Mouse (Mus musculus) layer of hippocampus, postnatal 36 days (tissue): ENCODE data around the gene Ggt5. TPM values are rescaled to one million over a fixed set of nuclear protein-coding genes. Genes with fewer than 3 reads are reported as not detected.

Experiments
- DNase-seq, 2 experiments: peaks; one replicate each; pipeline ENCODE4 v3.0.0; 2022
- total RNA-seq, 2 experiments: library from RNA; stranded (reverse); gene quantifications; 2 replicates each; pipeline ENCODE4 v1.2.3; 2021

The Ggt5 gene
- total RNA-seq, 2 experiments from 2014 or later: 2.2 to 3.2 TPM

DNA sequence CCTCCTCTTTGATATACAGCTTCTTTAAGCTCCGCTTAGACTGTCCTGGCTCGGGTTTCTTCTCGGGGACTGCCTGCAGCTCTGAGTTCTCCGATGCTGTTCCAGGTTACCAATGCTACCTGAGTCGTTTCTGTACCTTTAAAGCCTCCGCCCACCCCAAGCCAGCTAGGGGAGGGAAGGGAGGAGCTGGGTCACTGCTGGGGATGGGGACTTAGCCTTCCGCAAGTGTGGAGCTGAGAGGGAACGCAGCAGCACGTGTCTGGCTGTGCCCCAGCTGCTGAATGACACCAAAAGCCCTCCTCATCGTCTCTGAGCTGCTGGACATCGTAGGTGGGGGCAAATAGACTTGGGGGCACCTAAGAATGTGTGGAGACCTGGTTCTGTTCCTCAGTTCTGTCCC lies 20.7 kb upstream of the Ggt5 start:
- no peak for DNase-seq

DNA sequence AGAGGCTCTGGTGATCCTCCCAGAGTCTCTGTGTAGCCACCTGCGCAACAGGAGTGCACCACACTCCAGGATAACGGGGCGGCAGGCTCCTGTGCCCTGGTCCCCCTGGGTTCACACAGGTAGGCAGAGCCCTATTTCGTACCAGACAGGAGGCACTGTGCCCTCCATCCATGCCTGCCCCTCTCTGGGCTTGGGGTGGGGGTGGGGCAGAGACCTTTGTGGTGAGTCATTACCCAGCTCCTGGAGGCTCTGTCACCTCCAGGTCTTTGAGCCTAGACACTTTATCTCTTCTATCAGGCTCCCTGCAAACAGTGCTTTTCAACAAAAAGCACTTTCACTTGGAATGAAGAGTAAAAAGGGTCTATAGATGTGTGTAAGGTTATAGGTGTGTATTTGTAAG lies 20.3 kb upstream of the Ggt5 start:
- no peak for DNase-seq

DNA sequence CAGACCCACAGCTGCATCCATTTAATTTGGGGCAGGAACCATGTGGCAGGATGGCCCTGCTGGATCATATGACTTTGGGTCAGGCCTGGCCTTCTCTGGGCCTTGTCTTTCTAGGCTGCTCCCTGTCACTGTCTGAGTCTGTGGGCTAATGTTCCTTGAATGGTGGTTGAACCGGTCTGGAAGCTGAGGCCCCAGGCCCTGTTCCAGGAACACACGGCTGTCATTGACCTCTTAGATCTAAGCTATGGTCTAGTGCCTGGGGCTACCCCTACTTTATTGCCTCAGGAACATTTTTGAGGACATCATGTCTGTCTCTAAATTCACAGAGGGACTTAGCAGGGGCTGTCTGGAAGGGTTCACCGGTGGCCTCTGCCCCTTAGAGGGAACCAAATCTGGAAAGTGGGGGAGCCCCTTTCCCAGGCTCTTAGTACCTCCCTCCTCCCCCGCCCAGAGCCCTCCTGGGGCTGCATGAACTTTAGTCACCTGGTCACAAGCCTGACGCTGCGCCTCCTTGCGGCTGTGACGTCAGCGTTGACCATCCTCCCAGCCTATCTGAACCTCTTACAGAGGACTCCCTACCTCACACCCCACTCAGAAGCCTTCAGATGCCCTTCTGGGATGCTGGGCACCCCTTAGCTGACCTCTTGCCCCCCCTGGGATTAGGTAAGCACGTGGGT lies 18.0 kb upstream of the Ggt5 start:
- no peak for DNase-seq

DNA sequence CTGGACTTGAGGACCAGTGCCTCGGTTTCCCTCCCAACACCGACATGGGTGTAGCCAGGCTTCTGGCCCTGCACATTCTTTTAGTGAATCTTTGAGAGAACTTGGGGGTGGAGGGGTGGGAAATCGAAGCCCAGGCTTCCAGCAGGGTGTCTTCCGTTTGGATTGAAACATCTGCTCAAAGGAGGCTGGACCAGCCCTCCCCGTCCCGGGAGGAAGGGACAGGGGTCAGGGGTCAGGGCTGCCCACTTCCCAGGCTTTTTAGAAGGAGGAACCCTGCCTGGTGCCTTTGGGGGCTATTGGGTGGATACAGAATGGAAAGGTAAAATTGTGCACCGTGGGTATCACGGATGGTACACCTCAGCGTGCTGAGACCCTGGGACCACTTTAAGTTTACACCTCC lies 17.2 kb upstream of the Ggt5 start:
- no peak for DNase-seq

DNA sequence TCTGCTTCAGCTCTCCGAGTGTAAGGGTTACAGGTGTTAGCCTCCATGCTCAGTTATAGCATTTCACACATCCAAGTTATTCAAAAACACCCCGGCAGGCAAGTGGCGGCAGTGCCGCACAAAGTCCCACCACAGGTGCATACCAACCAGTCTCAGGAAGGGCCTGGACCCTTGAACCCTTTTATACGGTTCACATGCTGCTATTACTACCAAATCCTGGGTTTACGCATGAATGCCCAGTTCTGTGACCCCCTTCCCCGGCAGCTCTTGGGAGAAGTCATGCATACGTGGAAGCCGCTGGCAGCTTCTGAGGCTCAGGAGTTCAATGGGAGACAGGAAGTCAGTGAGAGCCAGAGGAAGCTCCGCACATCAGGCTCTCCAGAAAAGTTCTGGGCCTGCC lies 16.0 kb upstream of the Ggt5 start:
- no peak for DNase-seq

DNA sequence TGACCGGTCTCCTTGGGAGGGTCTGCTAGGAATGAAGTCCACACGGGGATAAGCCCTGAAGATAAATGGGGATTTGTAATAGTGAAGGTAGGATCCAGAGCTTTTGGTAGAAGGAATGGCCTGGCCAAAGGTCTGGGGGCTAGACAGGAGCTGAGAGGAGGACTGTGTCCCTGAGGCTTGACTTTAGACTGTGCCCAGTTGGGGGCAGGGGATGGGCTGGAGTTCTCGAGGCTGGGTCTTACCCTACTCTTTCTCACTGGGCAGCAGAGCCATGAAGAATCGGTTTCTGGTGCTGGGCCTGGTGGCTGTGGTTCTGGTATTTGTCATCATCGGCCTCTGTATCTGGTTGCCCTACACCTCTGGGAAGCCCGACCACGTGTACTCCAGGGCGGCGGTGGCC lies 15.2 kb upstream of the Ggt5 start:
- DNase-seq: no peak

DNA sequence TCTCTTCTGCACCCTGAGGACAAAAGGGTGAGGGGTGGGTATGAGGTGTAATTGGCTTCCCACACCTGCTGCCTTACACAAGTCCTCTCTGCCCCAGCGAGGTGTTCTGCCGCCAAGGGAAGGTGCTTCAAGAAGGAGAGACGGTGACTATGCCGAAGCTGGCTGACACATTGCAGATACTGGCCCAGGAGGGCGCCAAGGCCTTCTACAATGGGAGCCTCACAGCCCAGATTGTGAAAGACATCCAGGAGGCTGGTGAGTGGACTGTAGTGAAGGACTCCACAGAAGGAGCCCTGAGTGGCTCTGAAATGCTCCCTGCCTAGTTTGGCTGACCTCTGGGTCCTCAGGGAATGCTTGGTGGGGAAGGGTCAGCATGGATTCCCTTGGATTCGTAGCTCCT lies 10.0 kb upstream of the Ggt5 start:
- no peak for DNase-seq

DNA sequence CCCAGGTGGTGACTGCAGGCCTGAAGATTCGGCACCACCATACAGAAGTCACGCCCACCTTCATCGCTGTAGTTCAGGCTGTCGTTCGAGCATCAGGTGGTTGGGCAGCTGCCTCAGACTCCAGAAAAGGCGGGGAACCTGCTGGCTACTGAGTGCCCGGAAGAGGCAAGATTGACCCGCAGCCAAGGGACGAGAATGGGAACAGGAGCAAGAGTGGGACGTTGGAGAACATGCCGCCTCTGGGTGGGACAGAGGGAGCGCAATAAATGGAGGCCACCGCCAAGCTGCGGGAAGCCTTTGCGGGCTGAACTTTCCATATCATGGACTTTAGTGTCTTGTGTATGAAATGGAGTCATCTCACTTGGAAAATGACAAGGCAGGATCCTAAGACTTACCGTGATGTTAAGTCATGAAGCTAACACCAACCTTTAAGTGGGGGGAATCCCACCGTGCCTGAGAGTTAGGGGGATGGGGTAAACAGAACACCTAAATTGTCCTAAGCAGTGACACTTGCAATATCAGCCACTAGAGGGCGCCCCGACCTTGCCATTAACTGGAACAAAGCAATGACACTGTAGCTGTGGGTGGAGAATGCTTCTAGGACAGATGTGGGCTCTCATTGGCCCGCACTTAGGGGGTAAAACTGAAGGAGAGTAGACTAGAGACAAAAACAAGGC lies 3.1 kb upstream of the Ggt5 start:
- peak; percentile 84 to 85 for DNase-seq

DNA sequence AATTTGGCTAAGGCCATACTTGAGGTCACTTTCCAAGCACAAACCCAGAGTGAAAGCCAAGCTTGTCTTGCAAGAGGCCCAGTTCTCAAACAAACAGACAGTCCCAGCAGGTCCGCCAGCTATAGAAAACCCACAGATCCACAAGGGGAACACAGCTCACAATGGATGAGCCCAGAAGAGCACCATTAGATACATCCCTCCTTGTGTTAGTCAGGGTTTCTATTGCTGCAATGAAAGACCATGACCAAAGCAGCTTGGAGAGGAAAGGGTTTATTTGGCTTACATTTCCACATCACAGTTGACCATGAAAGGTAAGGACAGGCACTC lies 2.6 kb upstream of the Ggt5 start:
- no peak for DNase-seq

DNA sequence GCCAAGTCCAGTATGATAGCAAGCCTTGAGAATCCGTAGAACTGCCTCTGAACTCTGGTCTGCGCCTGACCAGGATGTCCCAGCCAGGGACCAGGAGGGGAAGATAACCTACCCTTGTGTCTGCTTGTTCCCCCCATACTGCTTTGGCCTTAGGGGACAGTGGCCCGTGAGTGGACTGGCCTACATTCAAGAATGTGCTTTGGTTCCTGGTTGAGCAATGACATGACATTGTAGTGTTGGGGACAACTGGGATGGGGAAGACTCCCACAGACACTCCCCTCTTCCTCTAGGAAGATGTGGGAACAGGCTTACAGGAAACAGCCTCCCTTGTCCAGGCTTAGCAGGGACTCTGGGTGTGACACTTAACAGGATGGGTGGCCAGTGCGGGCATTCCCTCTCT lies 1.4 kb upstream of the Ggt5 start:
- no peak for DNase-seq

DNA sequence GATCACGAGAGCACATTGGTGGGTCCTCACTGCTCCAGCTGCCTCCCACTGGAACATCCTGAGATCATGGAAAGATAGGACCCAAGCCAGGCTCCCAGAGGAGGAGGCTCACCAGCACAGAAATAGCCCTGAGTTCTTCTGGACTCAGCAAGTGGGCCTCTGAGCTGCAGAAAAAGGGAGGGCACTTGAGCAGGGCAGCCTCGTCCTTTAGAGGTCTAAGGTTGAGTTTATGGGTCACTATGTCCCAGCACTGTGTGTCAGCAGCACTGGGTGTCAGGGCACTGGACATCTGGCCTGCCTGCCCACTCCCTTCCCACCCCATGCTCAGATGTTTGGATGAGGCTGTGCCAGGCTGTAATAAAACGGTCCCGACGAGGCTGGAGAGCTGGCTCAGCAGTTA lies 804 bp upstream of the Ggt5 start:
- no peak for DNase-seq

DNA sequence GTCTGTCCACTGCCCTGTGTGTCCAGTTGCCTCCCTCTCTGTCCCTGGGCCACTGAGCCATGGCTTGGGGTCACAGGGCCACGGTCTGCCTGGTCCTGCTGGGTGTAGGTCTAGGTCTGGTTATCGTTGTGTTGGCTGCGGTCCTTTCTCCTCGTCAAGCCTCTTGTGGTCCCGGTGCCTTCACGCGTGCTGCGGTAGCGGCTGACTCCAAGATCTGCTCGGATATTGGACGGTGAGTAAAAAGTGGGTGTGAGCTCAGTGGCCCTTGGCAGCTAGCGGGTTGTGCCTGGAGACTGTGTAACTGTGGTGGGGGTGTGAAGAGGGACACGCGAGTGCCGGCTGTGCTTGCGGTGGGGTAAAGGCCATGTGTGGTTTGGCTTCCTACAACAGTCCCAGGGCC lies 511 bp downstream of the Ggt5 start:
- no peak for DNase-seq

DNA sequence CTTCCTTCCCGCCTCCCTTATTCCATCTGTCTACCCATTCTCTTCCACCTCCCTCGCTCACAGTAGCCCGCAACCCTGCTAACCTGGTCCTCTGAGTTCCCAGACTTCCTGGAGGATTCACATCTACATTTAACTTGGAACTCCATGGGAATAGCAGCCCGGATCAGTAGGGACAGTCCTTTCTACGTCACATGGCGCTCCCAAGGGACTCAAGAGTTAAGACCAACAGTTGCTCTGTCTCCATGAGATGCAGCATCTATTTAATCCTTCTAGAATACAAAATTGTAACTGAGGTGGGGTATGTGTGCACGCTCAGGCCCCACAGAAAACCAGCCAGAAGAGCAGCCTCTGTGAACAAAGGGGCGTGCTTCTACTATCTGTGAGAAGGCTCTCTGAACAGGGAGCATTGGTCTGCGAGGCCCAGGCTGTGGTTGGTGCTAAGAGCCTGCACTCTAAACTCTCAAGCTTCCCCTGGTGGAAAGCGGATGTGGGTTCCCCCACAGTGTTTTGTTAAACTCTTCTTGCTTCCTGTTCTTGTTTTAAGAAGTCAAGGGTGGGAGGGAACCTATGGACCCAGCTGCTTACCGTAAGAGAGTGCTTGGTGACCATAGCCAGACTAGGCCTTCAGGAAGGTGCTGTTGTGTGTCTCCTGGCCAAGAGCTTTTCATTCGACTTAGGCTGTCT lies 2.2 kb downstream of the Ggt5 start:
- no peak for DNase-seq

DNA sequence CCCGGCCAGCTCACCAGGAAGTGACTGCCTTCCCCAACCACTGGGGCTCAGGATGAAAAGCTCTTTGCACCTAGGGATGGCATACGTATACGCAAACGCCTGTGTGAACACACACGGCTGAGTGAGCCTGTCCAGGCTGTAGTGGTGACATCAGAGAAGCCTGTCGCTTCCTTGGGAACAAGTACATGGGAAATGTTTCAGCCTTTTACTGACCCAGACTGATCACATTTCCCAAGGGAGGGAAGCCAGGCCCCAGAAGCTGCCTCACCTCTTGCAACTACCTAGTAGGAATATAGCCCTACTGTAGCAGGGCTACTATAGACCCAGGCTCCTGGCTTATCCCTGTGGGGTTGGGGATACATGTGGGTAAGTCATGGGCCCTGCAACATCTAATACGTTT lies 3.4 kb downstream of the Ggt5 start:
- DNase-seq: no peak

DNA sequence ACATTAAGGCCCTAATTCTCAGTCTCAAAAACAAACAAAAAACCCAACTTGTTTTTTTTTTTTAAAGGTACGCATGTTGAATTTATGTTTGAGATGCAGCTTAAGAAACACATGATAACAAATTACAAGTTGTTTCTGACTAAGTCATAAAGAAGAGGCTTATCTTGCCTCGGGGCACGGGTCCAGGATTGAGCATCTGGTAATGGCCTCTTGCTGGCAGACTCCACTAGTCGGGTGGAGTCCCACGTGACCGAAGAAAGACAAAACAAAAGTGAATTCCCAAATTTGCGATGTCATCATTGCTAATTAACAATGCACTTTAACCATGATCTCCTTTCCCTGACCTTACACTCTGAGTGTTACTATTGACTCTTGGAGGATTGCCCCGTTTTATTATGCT lies 6.8 kb downstream of the Ggt5 start:
- no peak for DNase-seq

DNA sequence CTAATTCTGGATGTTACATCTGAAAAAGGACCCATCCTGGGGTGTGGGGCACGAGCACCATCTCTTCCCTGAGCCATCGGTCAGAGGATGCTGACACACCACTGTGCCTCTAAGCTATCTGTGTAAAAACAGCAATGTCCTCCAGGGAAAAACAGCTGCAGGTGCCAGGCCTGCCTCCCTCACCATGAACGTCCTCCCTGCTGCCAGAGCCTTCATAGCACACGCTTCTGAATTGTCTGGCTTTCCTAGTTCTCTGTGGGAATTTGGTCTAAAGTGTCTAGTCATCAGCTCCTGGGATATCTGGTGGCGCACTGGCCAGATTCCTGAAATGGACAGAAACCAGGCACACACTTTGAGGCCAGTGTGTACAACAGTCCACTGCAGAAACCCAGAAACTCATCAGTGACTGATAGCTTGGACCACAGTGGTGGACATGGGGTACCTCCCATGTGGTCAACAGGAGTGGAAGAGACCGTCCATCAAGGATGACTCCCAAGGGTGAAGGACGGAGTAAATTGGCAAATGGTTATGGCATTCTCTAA lies 11.1 kb downstream of the Ggt5 start:
- no peak for DNase-seq

DNA sequence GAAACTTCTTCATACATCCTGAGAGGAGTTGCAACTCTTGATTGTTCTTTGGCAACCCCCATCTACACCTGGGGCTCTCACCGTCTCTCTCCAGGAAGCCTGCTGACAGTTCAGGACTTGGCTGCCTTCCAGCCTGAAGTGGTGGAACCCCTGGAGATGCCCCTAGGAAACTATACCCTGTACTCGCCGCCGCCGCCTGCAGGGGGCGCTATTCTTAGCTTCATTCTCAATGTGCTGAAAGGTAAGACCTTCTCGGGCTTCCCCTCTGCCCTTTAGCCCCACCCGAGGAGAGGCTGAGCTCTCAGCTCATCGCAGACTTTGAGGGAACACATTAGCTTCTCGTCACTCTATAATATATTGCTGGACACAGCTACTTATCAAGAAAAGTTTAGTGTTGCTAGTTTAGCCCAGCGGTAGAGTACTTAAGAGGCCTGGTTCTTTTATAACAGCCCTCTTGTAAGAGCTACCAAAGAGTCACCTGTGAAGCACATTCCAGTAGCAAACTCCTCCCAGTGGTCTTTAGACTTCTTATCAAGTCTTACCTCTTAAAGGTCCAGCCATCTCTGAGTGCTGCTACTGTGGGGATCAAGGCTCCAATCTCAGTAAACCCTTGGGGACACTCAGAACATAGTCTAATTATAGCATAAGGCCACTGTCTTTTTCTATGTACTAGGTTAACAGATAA lies 16.2 kb downstream of the Ggt5 start:
- DNase-seq: no peak

DNA sequence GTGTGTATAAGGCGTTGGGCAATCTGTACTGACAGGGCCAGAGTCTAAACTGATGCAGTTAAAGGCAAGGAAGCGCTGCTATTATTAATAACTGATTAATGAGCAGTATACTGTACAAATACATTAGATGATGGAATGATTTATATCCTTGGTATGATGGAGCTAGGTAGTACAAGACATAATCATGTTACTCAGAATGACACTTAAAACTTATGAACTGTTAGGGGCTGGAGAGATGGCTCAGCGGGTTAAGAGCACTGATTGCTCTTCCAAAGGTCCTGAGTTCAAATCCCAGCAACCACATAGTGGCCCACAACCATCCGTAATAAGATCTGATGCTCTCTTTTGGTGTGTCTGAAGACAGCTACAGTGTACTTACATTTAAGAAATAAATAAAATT lies 18.1 kb downstream of the Ggt5 start:
- DNase-seq: no peak

DNA sequence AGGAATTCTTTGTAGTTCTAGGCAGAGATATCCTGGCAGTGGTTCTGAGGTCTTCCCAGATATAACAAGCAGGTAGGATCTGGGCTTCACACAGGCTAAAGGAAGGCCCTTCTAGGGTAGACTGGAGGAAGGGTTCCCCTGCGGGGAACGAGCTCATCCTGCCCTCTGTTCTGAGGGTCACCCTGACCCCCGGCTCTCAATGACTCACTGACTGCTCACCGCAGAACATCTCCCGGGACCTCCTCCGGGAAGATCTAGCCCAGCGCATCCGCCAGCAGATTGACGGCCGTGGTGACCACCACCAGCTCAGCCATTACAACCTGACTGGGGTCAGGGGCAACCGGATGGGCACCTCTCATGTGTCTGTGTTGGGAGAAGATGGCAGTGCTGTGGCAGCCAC lies 19.8 kb downstream of the Ggt5 start:
- no peak for DNase-seq

DNA sequence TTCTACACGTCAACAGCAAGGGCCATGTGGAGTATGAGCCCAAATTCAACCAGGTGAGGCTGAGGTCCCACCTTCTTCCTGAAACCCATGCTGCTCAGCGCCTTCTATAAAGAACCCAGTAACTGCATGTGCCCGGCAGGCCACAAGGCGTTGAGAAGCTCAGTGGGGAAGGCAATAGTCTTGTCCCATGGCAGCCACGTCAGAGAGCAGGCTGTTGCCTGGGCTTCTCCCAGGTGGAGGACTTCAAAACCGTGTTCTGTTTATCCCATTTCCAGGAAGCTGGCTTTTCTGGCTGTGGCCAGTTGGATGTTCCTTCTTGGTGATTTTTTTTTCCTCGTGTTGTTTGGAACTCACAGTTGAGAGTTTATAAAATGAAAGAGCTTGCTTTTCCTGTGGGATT lies 21.3 kb downstream of the Ggt5 start:
- no peak for DNase-seq

DNA sequence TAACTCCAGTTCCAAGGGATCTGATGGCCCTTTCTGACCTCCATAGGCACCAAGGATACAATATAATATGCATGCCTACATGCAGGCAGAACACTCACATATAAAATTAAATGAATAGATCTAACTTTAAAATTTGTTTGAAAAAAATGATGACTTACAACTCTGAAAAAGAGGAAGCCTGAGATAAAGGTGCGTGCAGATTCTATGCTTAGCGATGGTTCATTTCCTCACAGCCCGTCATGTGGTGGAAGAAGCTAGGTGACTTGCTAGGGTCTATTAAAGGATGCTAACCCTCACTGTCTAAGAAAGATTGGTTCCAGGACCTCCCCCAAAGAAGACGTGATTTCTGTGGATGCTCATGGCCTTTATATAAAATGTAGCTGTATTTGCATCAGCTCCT lies 26.9 kb downstream of the Ggt5 start:
- no peak for DNase-seq

DNA sequence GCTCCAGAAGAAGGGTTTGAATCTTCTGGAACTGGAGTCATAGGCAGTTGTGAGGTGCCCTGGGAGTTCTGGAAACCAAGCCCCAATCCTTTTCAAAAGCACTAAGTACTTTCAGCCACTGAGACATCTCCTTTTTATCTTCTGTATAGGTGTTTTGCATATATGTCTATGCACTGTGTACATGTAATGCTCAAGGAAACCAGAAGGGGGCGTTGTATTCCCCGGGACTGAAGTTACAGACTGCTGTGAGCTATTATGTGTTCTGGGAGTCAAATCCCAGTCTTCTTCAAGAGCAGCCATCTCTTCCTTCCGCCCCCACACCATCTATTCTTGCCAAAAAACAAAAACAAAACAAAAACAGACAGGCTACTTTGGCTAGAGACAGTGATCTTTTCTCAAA lies 31.7 kb downstream of the Ggt5 start:
- no peak for DNase-seq

DNA sequence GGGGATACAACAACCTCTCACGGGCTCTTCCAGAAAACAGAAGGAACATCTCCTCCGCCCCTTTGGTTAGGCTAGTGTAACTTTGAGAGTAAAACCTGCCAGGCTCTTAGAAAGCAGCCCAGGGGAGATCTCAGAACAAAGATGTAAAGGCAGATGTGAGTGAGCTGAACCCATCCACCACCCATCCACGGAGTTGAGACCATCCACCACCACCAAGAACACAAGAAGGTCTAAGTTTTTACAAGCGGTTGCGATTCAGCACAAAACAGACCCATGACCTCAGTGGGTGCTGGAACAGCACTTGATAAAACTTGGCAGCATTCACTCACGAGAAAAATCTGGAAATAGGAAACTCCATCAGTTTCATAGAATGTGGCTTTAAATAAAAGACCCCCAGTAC lies 36.8 kb downstream of the Ggt5 start:
- DNase-seq: no peak

DNA sequence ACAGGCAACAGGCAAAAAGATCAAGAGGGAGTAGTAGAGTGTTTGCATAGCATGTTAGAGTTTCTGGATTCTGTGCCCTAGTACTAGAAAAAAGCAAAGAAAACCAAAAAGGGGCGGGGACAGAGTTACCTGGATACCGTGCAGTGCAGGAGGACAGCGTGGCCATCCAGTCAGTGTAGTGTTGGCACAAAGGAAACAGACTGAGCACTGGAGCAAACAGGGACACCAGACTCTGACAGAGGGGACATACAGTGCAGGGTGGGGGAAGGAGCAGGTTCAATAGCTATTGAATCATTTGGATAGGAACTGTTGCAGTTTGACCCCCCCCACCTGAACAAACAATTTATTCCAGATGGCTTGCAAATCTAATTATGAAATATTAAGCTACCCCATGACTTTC lies 37.9 kb downstream of the Ggt5 start:
- DNase-seq: no peak
